Mouse (Mus musculus) limb, embryonic 14.5 days (tissue): Measurements from ENCODE around the gene Ift57. TPM values are rescaled to one million over a fixed set of nuclear protein-coding genes. Genes with fewer than 3 reads are reported as not detected.

Source experiments
- ATAC-seq: fragments of 200-750 bp; cut with Nextera tagmentation; 2 replicates; pipeline ENCODE4 v1.8.0; 2017; ENCODE audit warnings: low read depth, moderate number of reproducible peaks, moderate TSS enrichment; ENCODE audit not compliant: low FRiP score
- DNase-seq: peaks from one replicate; pipeline ENCODE4 v3.0.0-alpha.2; 2015; ENCODE audit warnings: low spot score
- H3K27ac ChIP-seq: fragments of 300-500 bp; sonication (generic); replicated peaks from 2 replicates; pipeline ENCODE4 v1.5.1; 2014; ENCODE audit warnings: low read depth, mild to moderate bottlenecking, low read length, moderate library complexity, mixed read lengths
- H3K27me3 ChIP-seq: fragments of 300-500 bp; sonication (generic); 2 replicates; pipeline ENCODE4 v1.6.1; 2014; ENCODE audit warnings: low read length, mixed read lengths; ENCODE audit not compliant: control insufficient read depth, insufficient read depth
- H3K36me3 ChIP-seq: fragments of 300-500 bp; sonication (generic); 2 replicates; pipeline ENCODE4 v1.6.1; 2014; ENCODE audit warnings: mild to moderate bottlenecking, low read length, moderate library complexity, mixed read lengths; ENCODE audit not compliant: control insufficient read depth, insufficient read depth
- H3K4me1 ChIP-seq: fragments of 300-500 bp; sonication (generic); 2 replicates; pipeline ENCODE4 v1.6.1; 2014; ENCODE audit warnings: antibody characterized with exemption, low read length, mixed read lengths; ENCODE audit not compliant: control insufficient read depth, insufficient read depth
- H3K4me2 ChIP-seq: fragments of 300-500 bp; sonication (generic); replicated peaks from 2 replicates; pipeline ENCODE4 v1.6.1; 2014; ENCODE audit warnings: low read depth, mild to moderate bottlenecking, low read length, moderate library complexity; ENCODE audit not compliant: severe bottlenecking
- H3K4me3 ChIP-seq: fragments of 300-500 bp; sonication (generic); replicated peaks from 2 replicates; pipeline ENCODE4 v1.5.1; 2014; ENCODE audit warnings: low read length
- H3K9ac ChIP-seq: fragments of 300-500 bp; sonication (generic); 2 replicates; pipeline ENCODE4 v1.6.1; 2014; ENCODE audit warnings: mild to moderate bottlenecking, low read depth, low read length, moderate library complexity; ENCODE audit not compliant: severe bottlenecking
- H3K9me3 ChIP-seq: fragments of 300-500 bp; sonication (generic); 2 replicates; pipeline ENCODE4 v1.6.1; 2016; ENCODE audit warnings: low read length; ENCODE audit not compliant: control insufficient read depth
- POLR2A ChIP-seq: fragments of 200-500 bp; IDR thresholded peaks from 2 replicates; pipeline ENCODE4 v1.8.0; 2012; ENCODE audit warnings: inconsistent platforms, mild to moderate bottlenecking, moderate library complexity, borderline replicate concordance; ENCODE audit not compliant: insufficient read depth, insufficient read length; ENCODE audit errors: extremely low read depth
- WGBS: fragments of 180-500 bp; shearing (Covaris S2); extraction: QIAGEN DNeasy Blood & Tissue Kit; methylation state at CpG from one replicate; pipeline ENCODE4 v1.1.7; 2014; 5-methylcytosine and 5-hydroxymethylcytosine counted together
- polyA plus RNA-seq, 2 experiments: library from polyadenylated mRNA; depleted of rRNA in 1 of 2; stranded (reverse) in 1 of 2; unstranded in 1 of 2; fragments of >200 nt; fragmentation: Nextera tagmentation in 1 of 2; extraction: Ambion mirVana in 1 of 2; gene quantifications; 2 replicates each; pipeline versions ENCODE4 v1.2.1 to v1.2.3; 2012 to 2014

Gene Ift57
- polyA plus RNA-seq, 2 experiments, result 23.6 to 27.2 TPM

- ATAC-seq (no peak), DNase-seq (no peak)
- no peaks in the 10 kb centered on the region for H3K9me3 ChIP-seq
- 73% methylated on average over 6 of the region's 6 CpGs for WGBS
- no peak overlapping the region for H3K9ac ChIP-seq
- no peaks in the 10 kb centered on the region for H3K4me1 ChIP-seq
- no peak overlapping the region for H3K27ac ChIP-seq
- H3K4me2 ChIP-seq, result no peak overlapping the region
- no peaks in the 10 kb centered on the region for H3K36me3 ChIP-seq
- no peaks in the 10 kb centered on the region for H3K27me3 ChIP-seq
- TF ChIP-seq POLR2A, result no peak
- no peak overlapping the region for H3K4me3 ChIP-seq
Observed at GRCm38 (mm10) chr16:49786116-49786515, 87.1 kb downstream of the Ift57 start.

- TF ChIP-seq POLR2A, result no peak
- peaks cover 4% of the 10 kb centered on the region for H3K4me1 ChIP-seq
Observed at GRCm38 (mm10) chr16:49787714-49788113, 88.7 kb downstream of the Ift57 start.

GRCm38 (mm10) chr16:49790575-49791465 is 91.8 kb downstream of the Ift57 start:
- 89% methylated on average over 9 of the region's 9 CpGs for WGBS
- ATAC-seq, result no peak

More at GRCm38 (mm10) chr16:49787714-49788113, 88.7 kb downstream of the Ift57 start:
- Histone ChIP-seq H3K4me3 (no peak overlapping the region), H3K27me3 (no peaks in the 10 kb centered on the region), H3K4me2 (no peak overlapping the region), H3K27ac (no peak overlapping the region), H3K9me3 (no peaks in the 10 kb centered on the region), H3K36me3 (no peaks in the 10 kb centered on the region), H3K9ac (no peak overlapping the region)
- ATAC-seq (no peak), DNase-seq (no peak)
- 89% methylated on average over 5 of the region's 5 CpGs for WGBS

GRCm38 (mm10) chr16:49792446-49792878 is 93.4 kb downstream of the Ift57 start:
- no peaks in the 10 kb centered on the region for H3K27me3 ChIP-seq
- no peak overlapping the region for H3K9ac ChIP-seq
- peaks cover 4% of the 10 kb centered on the region for H3K4me1 ChIP-seq
- no peak overlapping the region; the same call in 1 of the 2 replicates for H3K4me2 ChIP-seq
- no peaks in the 10 kb centered on the region for H3K36me3 ChIP-seq
- 0 out of 2 replicates have a peak overlapping the region, but pooled peaks have one; percentile 26 for H3K27ac ChIP-seq
- H3K4me3 ChIP-seq, result no peak overlapping the region
- TF ChIP-seq POLR2A, result no peak
- ATAC-seq (no peak), DNase-seq (peak; percentile 10)
- H3K9me3 ChIP-seq, result no peaks in the 10 kb centered on the region
- 45% methylated on average over 9 of the region's 9 CpGs for WGBS

More at GRCm38 (mm10) chr16:49790575-49791465, 91.8 kb downstream of the Ift57 start:
- H3K4me3 ChIP-seq, result no peak overlapping the region
- no peak for TF ChIP-seq POLR2A
- no peak for DNase-seq
- H3K4me1 ChIP-seq, result peaks cover 4% of the 10 kb centered on the region
- H3K9me3 ChIP-seq, result no peaks in the 10 kb centered on the region
- no peaks in the 10 kb centered on the region for H3K27me3 ChIP-seq
- H3K4me2 ChIP-seq, result no peak overlapping the region
- no peak overlapping the region for H3K9ac ChIP-seq
- H3K27ac ChIP-seq, result no peak overlapping the region
- no peaks in the 10 kb centered on the region for H3K36me3 ChIP-seq

GRCm38 (mm10) chr16:49793596-49793995 is 94.6 kb downstream of the Ift57 start:
- no peaks in the 10 kb centered on the region for H3K27me3 ChIP-seq
- H3K4me3 ChIP-seq, result no peak overlapping the region
- H3K27ac ChIP-seq, result no peak overlapping the region
- H3K4me2 ChIP-seq, result no peak overlapping the region
- H3K4me1 ChIP-seq, result peaks cover 4% of the 10 kb centered on the region
- WGBS, result 87% methylated on average over 9 of the region's 9 CpGs
- no peak for TF ChIP-seq POLR2A
- no peaks in the 10 kb centered on the region for H3K9me3 ChIP-seq
- ATAC-seq (no peak), DNase-seq (no peak)
- no peaks in the 10 kb centered on the region for H3K36me3 ChIP-seq
- no peak overlapping the region for H3K9ac ChIP-seq
